Mouse (Mus musculus): ENCODE results near the gene Mob1b. TPM values are rescaled to one million over a fixed set of nuclear protein-coding genes. Genes with fewer than 3 reads are reported as not detected.

The Mob1b gene
- polyA plus RNA-seq, 1 experiment from 2014 or later, result 32.4 TPM

GRCm38 (mm10) chr5:88685306-88685705, 35.3 kb upstream of the Mob1b start:
- Histone ChIP-seq H3K4me1 (ENCODE audit: control insufficient read depth, insufficient read depth, low read length) (no peaks in the 10 kb centered on the region), H3K36me3 (ENCODE audit: control insufficient read depth, insufficient read depth, low read length) (no peaks in the 10 kb centered on the region), H3K4me3 (ENCODE audit: low read depth, low read length) (no peak overlapping the region), H3K27ac (ENCODE audit: low read depth, low read length) (no peak overlapping the region), H3K9ac (ENCODE audit: low read depth, low read length) (no peak overlapping the region), H3K9me3 (replicated peaks; ENCODE audit: control insufficient read depth, low read length) (no peaks in the 10 kb centered on the region), H3K4me2 (no peak overlapping the region), H3K27me3 (ENCODE audit: control insufficient read depth, insufficient read depth, low read length) (0 out of 2 replicates have a peak, but pooled peaks cover 2% of the 10 kb centered on the region)
- ATAC-seq (replicated peaks; ENCODE audit: insufficient number of reproducible peaks, low FRiP score, low TSS enrichment), result no peak
- WGBS (ENCODE audit: insufficient replicate concordance), result 10% methylated on average over 6 of the region's 6 CpGs

- ATAC-seq (replicated peaks; ENCODE audit: insufficient number of reproducible peaks, low FRiP score, low TSS enrichment), result no peak
- 40% methylated on average over 6 of the region's 6 CpGs for WGBS (ENCODE audit: insufficient replicate concordance)
- Histone ChIP-seq H3K9me3 (replicated peaks; ENCODE audit: control insufficient read depth, low read length) (no peaks in the 10 kb centered on the region), H3K27ac (ENCODE audit: low read depth, low read length) (no peak overlapping the region), H3K4me2 (no peak overlapping the region), H3K4me3 (ENCODE audit: low read depth, low read length) (no peak overlapping the region), H3K27me3 (ENCODE audit: control insufficient read depth, insufficient read depth, low read length) (0 out of 2 replicates have a peak, but pooled peaks cover 2% of the 10 kb centered on the region), H3K4me1 (ENCODE audit: control insufficient read depth, insufficient read depth, low read length) (no peaks in the 10 kb centered on the region), H3K9ac (ENCODE audit: low read depth, low read length) (no peak overlapping the region), H3K36me3 (ENCODE audit: control insufficient read depth, insufficient read depth, low read length) (no peaks in the 10 kb centered on the region)
Observed at GRCm38 (mm10) chr5:88685745-88686299, 34.8 kb upstream of the Mob1b start.

GRCm38 (mm10) chr5:88687996-88688406, 32.7 kb upstream of the Mob1b start:
- Histone ChIP-seq H3K4me2 (no peak overlapping the region), H3K27ac (ENCODE audit: low read depth, low read length) (no peak overlapping the region), H3K36me3 (ENCODE audit: control insufficient read depth, insufficient read depth, low read length) (no peaks in the 10 kb centered on the region), H3K4me1 (ENCODE audit: control insufficient read depth, insufficient read depth, low read length) (no peaks in the 10 kb centered on the region), H3K9me3 (replicated peaks; ENCODE audit: control insufficient read depth, low read length) (no peaks in the 10 kb centered on the region), H3K9ac (ENCODE audit: low read depth, low read length) (no peak overlapping the region), H3K4me3 (ENCODE audit: low read depth, low read length) (no peak overlapping the region), H3K27me3 (ENCODE audit: control insufficient read depth, insufficient read depth, low read length) (0 out of 2 replicates have a peak, but pooled peaks cover 2% of the 10 kb centered on the region)
- 74% methylated on average over 8 of the region's 8 CpGs for WGBS (ENCODE audit: insufficient replicate concordance)
- no peak for ATAC-seq (replicated peaks; ENCODE audit: insufficient number of reproducible peaks, low FRiP score, low TSS enrichment)

DNA sequence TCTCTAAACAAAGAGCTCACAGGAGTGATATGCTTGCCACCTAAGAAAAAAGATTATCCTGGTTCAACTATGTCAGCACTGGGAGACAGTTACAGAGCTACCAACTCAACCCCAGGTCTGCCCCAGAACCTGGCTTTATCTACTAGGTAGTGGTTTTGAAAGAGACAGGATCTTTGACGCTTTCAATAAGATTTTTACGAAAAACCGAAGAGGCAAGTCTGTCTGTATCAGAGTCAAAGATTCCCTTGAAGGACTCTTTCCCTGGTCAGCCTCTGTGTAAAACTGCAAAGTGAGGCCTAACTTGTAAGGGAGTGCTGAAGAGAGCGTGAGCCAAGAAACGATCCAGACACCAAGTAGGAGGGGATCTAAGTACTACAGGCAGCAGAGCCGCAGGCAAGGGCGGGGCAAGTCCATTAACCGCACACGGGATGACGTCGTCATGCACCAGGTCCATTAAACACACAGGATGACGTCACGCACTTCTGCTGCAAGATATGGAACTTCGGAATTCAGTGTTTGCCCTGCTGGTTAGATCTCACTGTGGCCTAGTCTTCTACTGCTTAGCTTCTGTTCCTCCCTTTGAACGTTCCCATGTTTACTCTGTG, 32.0 kb upstream of the Mob1b start:
- H3K9me3 ChIP-seq (replicated peaks; ENCODE audit: control insufficient read depth, low read length), result no peaks in the 10 kb centered on the region
- no peak overlapping the region for H3K9ac ChIP-seq (ENCODE audit: low read depth, low read length)
- no peak for ATAC-seq (replicated peaks; ENCODE audit: insufficient number of reproducible peaks, low FRiP score, low TSS enrichment)
- no peak overlapping the region for H3K4me3 ChIP-seq (ENCODE audit: low read depth, low read length)
- no peaks in the 10 kb centered on the region for H3K36me3 ChIP-seq (ENCODE audit: control insufficient read depth, insufficient read depth, low read length)
- no peak overlapping the region for H3K4me2 ChIP-seq
- WGBS (ENCODE audit: insufficient replicate concordance), result 68% methylated on average over 15 of the region's 15 CpGs
- 0 out of 2 replicates have a peak, but pooled peaks cover 2% of the 10 kb centered on the region for H3K27me3 ChIP-seq (ENCODE audit: control insufficient read depth, insufficient read depth, low read length)
- H3K27ac ChIP-seq (ENCODE audit: low read depth, low read length), result no peak overlapping the region
- no peaks in the 10 kb centered on the region for H3K4me1 ChIP-seq (ENCODE audit: control insufficient read depth, insufficient read depth, low read length)

DNA sequence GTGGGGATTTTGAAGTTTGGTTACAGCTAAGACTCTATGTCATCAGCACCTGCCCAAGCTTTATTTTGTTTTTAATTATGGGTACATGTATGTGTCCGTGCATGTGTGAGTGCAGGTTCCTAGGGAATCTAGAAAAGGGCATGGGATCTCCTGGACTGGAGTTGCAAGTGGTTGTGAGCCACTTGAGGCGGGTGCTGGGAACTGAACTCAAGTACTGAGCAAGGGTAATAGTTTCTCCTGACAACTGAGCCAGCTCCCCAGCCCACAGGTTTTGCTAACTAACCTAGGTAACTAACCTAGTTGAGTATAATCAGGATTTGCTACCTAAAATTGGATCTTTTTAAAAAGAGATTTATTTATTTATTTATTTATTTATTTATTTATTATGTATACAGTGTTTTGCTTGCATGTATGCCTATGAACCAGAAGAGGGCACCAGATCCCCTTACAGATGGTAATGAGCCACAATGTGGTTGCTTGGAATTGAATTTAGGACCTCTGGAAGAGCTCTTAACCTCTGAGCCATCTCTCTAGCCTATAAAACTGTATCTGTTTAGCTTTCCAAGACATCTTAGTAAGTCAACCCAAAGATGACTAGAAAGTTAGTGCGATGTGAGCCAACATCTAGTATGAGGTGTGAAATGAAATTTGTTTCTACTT, 31.2 kb upstream of the Mob1b start:
- Histone ChIP-seq H3K4me3 (ENCODE audit: low read depth, low read length) (no peak overlapping the region), H3K4me2 (no peak overlapping the region), H3K27ac (ENCODE audit: low read depth, low read length) (no peak overlapping the region), H3K27me3 (ENCODE audit: control insufficient read depth, insufficient read depth, low read length) (0 out of 2 replicates have a peak, but pooled peaks cover 2% of the 10 kb centered on the region), H3K4me1 (ENCODE audit: control insufficient read depth, insufficient read depth, low read length) (no peaks in the 10 kb centered on the region), H3K9ac (ENCODE audit: low read depth, low read length) (no peak overlapping the region), H3K36me3 (ENCODE audit: control insufficient read depth, insufficient read depth, low read length) (no peaks in the 10 kb centered on the region), H3K9me3 (replicated peaks; ENCODE audit: control insufficient read depth, low read length) (no peaks in the 10 kb centered on the region)
- WGBS (ENCODE audit: insufficient replicate concordance), result 68% methylated on average over 3 of the region's 3 CpGs
- ATAC-seq (replicated peaks; ENCODE audit: insufficient number of reproducible peaks, low FRiP score, low TSS enrichment), result no peak

GRCm38 (mm10) chr5:88690681-88691505, 29.8 kb upstream of the Mob1b start:
- Histone ChIP-seq H3K9ac (ENCODE audit: low read depth, low read length) (no peak overlapping the region), H3K36me3 (ENCODE audit: control insufficient read depth, insufficient read depth, low read length) (no peaks in the 10 kb centered on the region), H3K27ac (ENCODE audit: low read depth, low read length) (no peak overlapping the region), H3K27me3 (ENCODE audit: control insufficient read depth, insufficient read depth, low read length) (0 out of 2 replicates have a peak, but pooled peaks cover 2% of the 10 kb centered on the region), H3K4me2 (no peak overlapping the region), H3K4me1 (ENCODE audit: control insufficient read depth, insufficient read depth, low read length) (no peaks in the 10 kb centered on the region), H3K4me3 (ENCODE audit: low read depth, low read length) (no peak overlapping the region), H3K9me3 (replicated peaks; ENCODE audit: control insufficient read depth, low read length) (no peaks in the 10 kb centered on the region)
- WGBS (ENCODE audit: insufficient replicate concordance), result 65% methylated on average over 10 of the region's 10 CpGs
- no peak for ATAC-seq (replicated peaks; ENCODE audit: insufficient number of reproducible peaks, low FRiP score, low TSS enrichment)

DNA sequence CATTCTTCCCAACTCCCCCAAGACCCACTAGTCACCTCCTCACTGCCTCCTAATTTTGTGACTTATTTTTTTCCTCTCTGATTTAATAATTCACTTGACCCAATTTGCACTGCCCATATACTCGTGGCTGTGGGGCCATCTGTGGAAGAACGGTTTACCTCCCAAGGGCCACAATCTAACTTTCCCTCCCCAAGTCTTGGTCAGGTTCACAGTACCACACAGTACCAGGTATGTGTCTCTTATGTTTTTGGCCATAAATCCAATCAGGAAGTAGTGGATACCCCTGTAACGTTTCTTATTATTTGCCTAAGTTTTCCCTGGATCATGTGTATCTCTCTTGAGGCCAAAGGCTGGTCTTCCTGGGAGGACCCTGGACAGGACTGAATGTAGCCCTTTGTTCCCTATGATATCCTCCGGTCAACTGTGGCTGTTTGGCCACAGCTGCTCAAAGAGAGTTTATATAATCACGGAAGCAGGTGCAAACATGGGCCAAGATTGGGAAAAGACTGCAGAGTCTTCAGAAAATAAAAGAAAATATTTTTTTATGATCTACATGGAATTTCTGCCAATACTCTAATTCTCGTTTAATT, 29.1 kb upstream of the Mob1b start:
- ATAC-seq (replicated peaks; ENCODE audit: insufficient number of reproducible peaks, low FRiP score, low TSS enrichment), result no peak
- Histone ChIP-seq H3K9ac (ENCODE audit: low read depth, low read length) (no peak overlapping the region), H3K27ac (ENCODE audit: low read depth, low read length) (no peak overlapping the region), H3K27me3 (ENCODE audit: control insufficient read depth, insufficient read depth, low read length) (no peaks in the 10 kb centered on the region), H3K4me1 (ENCODE audit: control insufficient read depth, insufficient read depth, low read length) (no peaks in the 10 kb centered on the region), H3K36me3 (ENCODE audit: control insufficient read depth, insufficient read depth, low read length) (no peaks in the 10 kb centered on the region), H3K4me2 (no peak overlapping the region), H3K9me3 (replicated peaks; ENCODE audit: control insufficient read depth, low read length) (no peaks in the 10 kb centered on the region), H3K4me3 (ENCODE audit: low read depth, low read length) (no peak overlapping the region)
- 73% methylated on average over 6 of the region's 6 CpGs for WGBS (ENCODE audit: insufficient replicate concordance)

- 86% methylated on average over 4 of the region's 4 CpGs for WGBS (ENCODE audit: insufficient replicate concordance)
- Histone ChIP-seq H3K36me3 (ENCODE audit: control insufficient read depth, insufficient read depth, low read length) (no peaks in the 10 kb centered on the region), H3K4me2 (no peak overlapping the region), H3K9me3 (replicated peaks; ENCODE audit: control insufficient read depth, low read length) (no peaks in the 10 kb centered on the region), H3K27ac (ENCODE audit: low read depth, low read length) (no peak overlapping the region), H3K4me3 (ENCODE audit: low read depth, low read length) (no peak overlapping the region), H3K4me1 (ENCODE audit: control insufficient read depth, insufficient read depth, low read length) (no peaks in the 10 kb centered on the region), H3K27me3 (ENCODE audit: control insufficient read depth, insufficient read depth, low read length) (no peaks in the 10 kb centered on the region), H3K9ac (ENCODE audit: low read depth, low read length) (no peak overlapping the region)
- no peak for ATAC-seq (replicated peaks; ENCODE audit: insufficient number of reproducible peaks, low FRiP score, low TSS enrichment)
Observed at GRCm38 (mm10) chr5:88692586-88692985, 28.1 kb upstream of the Mob1b start.

All from heart, embryonic 11.5 days (tissue).